Mouse (Mus musculus) heart, postnatal 0 days (tissue): ENCODE results near the gene Drosha.

Experiments
- CTCF ChIP-seq: IDR thresholded peaks from 2 replicates; pipeline ENCODE4 v1.5.1; 2016; ENCODE audit warnings: antibody characterized with exemption, control low read depth, low read depth
- EP300 ChIP-seq: IDR thresholded peaks from 2 replicates; pipeline ENCODE4 v1.6.1; 2016; ENCODE audit warnings: antibody characterized with exemption, low read depth

DNA sequence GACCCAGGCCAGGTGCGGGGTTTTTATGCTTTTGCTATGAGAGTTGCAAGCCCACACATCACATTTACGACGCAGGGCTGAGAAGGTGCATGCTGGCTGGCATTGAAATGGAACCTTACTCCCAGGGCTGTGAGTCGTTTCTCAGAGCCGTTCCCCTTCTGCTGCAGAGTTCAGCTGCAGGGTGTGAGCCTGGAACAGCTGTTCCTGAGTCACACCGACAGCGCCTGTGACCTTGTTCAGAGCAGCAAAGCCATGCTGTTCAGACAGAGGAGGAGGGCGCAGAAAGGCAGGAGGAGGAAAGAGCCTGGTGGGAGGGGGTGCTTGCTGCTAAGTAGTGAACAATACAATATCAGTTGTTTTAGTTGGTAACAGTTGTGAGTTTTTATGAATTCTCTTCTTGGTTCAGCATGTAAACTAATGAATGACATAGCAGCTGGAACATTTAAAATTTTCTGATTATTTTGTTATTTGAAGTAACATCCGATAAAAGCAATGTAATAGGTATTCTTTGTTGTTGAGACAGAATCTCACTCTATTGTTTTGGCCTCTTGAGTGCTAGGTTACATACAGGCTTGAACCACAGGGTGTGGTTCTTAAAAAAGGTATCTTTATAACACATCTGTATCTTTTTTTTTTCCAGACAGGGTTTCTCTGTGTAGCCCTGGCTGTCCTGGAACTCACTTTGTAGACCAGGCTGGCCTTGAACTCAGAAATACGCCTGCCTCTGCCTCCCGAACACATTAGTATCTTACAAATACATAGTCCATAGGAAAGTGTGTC, 23.8 kb downstream of the Drosha start:
- TF ChIP-seq CTCF (no peak), EP300 (no peak)
